Mouse (Mus musculus) ZHBTc4 (cell line): ENCODE measurements around the gene Gm2001.
"Not testable (repeated sequence)": the region's sequence is repeated elsewhere in the genome, so short reads cannot be mapped to it uniquely, and the experiment has no call there.

Source experiments
- DNase-seq: peaks from one replicate; pipeline ENCODE4 v3.0.0-alpha.2; 2011; ENCODE audit warnings: low read depth, low spot score

Gene Gm2001

GRCm38 (mm10) chr12:87842239-87842638, at the start of gene Gm2001:
Gene Gm2001 (minus strand): TSS chr12:87842339.
- not testable (repeated sequence) for DNase-seq

- DNase-seq = not testable (repeated sequence)
Observed at GRCm38 (mm10) chr12:87873772-87874171, 31.6 kb upstream of the Gm2001 start, which contains the start of gene Gm2016. Gene Gm2016 (plus strand): TSS chr12:87874072.

- not testable (repeated sequence) for DNase-seq
Observed at GRCm38 (mm10) chr12:87864048-87864447, 21.9 kb upstream of the Gm2001 start.

- not testable (repeated sequence) for DNase-seq
Observed at GRCm38 (mm10) chr12:87863638-87864037, 21.5 kb upstream of the Gm2001 start.

GRCm38 (mm10) chr12:87861740-87862692, 19.9 kb upstream of the Gm2001 start:
- peak; percentile 10 for DNase-seq

GRCm38 (mm10) chr12:87856067-87856466, 13.9 kb upstream of the Gm2001 start:
- not testable (repeated sequence) for DNase-seq

GRCm38 (mm10) chr12:87850657-87851056, 8.5 kb upstream of the Gm2001 start:
- not testable (repeated sequence) for DNase-seq

- not testable (repeated sequence) for DNase-seq
Observed at GRCm38 (mm10) chr12:87816277-87816676, 25.9 kb downstream of the Gm2001 start, which contains the start of gene BB287469. Gene BB287469 (plus strand): TSS chr12:87816577.

GRCm38 (mm10) chr12:87797971-87798370, 44.2 kb downstream of the Gm2001 start:
- DNase-seq = not testable (repeated sequence)

GRCm38 (mm10) chr12:87795212-87795611, 46.9 kb downstream of the Gm2001 start, which contains the start of gene Gm21936:
Gene Gm21936 (plus strand): TSS chr12:87795512.
- DNase-seq = not testable (repeated sequence)
